Comparison of ENCODE assay signal across 8 mouse cellular contexts in genomic region chr1:60409168-60409828, GRCm38 (mm10). TPM values are rescaled to one million over a fixed set of nuclear protein-coding genes. Genes with fewer than 3 reads are reported as not detected.
DNase-seq lines count a peak whose midpoint lies in the region; ATAC-seq and TF ChIP-seq lines count a peak whose summit lies in the region.

Gene Abi2, plus strand, starts transcription at chr1:60409619.

- no peaks in the 10 kb centered on the region for H3K27me3 ChIP-seq in embryonic facial prominence, embryonic 12.5 days
- H3K27me3 ChIP-seq in heart, adult 2 months (ENCODE audit: control insufficient read depth, insufficient read depth, low read length), result no peaks in the 10 kb centered on the region
- no peaks in the 10 kb centered on the region for H3K27me3 ChIP-seq in kidney, adult 2 months (replicated peaks; ENCODE audit: control insufficient read depth, insufficient read depth, low read length)
- H3K27me3 ChIP-seq in limb, embryonic 11.5 days (ENCODE audit: control insufficient read depth, insufficient read depth, low read length), result no peaks in the 10 kb centered on the region
- H3K27me3 ChIP-seq in midbrain, embryonic 13.5 days, result no peaks in the 10 kb centered on the region

- peak; percentile 78 for DNase-seq in 3T3-L1 (ENCODE audit: low read depth, low spot score)
- DNase-seq in adrenal gland, postnatal 36 days, result peak; percentile 94 to 96
- peak; percentile 94 to 95 for DNase-seq in heart, adult 2 months
- DNase-seq in kidney, adult 2 months, result peak; percentile 95
- DNase-seq in limb, embryonic 11.5 days (ENCODE audit: low spot score), result peak; percentile 96
- peak; percentile 57 for DNase-seq in spleen, adult 12 weeks (ENCODE audit: low spot score)

- H3K4me1 ChIP-seq in embryonic facial prominence, embryonic 12.5 days, result peaks cover 10% of the 10 kb centered on the region
- H3K4me1 ChIP-seq in heart, adult 2 months (ENCODE audit: control insufficient read depth, insufficient read depth, low read length), result peaks cover 3% of the 10 kb centered on the region; the same call in 1 of the 2 replicates
- no peaks in the 10 kb centered on the region for H3K4me1 ChIP-seq in kidney, adult 2 months (ENCODE audit: control insufficient read depth, insufficient read depth, low read length)
- H3K4me1 ChIP-seq in limb, embryonic 11.5 days (ENCODE audit: control insufficient read depth, insufficient read depth, low read length), result 0 out of 2 replicates have a peak, but pooled peaks cover 3% of the 10 kb centered on the region
- H3K4me1 ChIP-seq in midbrain, embryonic 13.5 days (replicated peaks), result peaks cover 31% of the 10 kb centered on the region

- TF ChIP-seq POLR2A in heart, adult 2 months (IDR thresholded peaks at IDR 0.05; ENCODE audit: insufficient read depth, low read depth, low read length), result peak; percentile 44
- TF ChIP-seq POLR2A in kidney, adult 2 months (IDR thresholded peaks at IDR 0.05; ENCODE audit: low read depth, low read length), result no peak

- peak within 1 kb of the TSS; percentile 96 for H3K27ac ChIP-seq in embryonic facial prominence, embryonic 12.5 days
- peak within 1 kb of the TSS; percentile 80 for H3K27ac ChIP-seq in heart, adult 2 months
- H3K27ac ChIP-seq in kidney, adult 2 months (ENCODE audit: insufficient read depth, low read depth, low read length), result peak within 1 kb of the TSS; percentile 62
- peak within 1 kb of the TSS; percentile 89 for H3K27ac ChIP-seq in limb, embryonic 11.5 days (replicated peaks; ENCODE audit: low read depth, low read length)
- peak within 1 kb of the TSS; percentile 99 for H3K27ac ChIP-seq in midbrain, embryonic 13.5 days

- H3K4me2 ChIP-seq in embryonic facial prominence, embryonic 12.5 days (replicated peaks), result peak within 1 kb of the TSS; percentile 60
- H3K4me2 ChIP-seq in limb, embryonic 11.5 days (ENCODE audit: low read depth, severe bottlenecking), result peak within 1 kb of the TSS; percentile 58
- peak within 1 kb of the TSS; percentile 62 for H3K4me2 ChIP-seq in midbrain, embryonic 13.5 days (replicated peaks)

- peak; percentile 91 for ATAC-seq in embryonic facial prominence, embryonic 12.5 days (ENCODE audit: insufficient number of reproducible peaks, insufficient read depth, low FRiP score, low TSS enrichment)
- peak; percentile 90 for ATAC-seq in limb, embryonic 11.5 days (ENCODE audit: insufficient number of reproducible peaks, low FRiP score, low TSS enrichment, low read depth)
- peak; percentile 95 for ATAC-seq in midbrain, embryonic 13.5 days

- under 1% methylated on average over 36 of the region's 69 CpGs for WGBS in embryonic facial prominence, embryonic 12.5 days
- WGBS in heart, adult 2 months, result under 1% methylated on average over 62 of the region's 69 CpGs
- WGBS in kidney, adult 2 months, result under 1% methylated on average over 65 of the region's 69 CpGs
- WGBS in limb, embryonic 11.5 days, result under 1% methylated on average over 51 of the region's 69 CpGs
- under 1% methylated on average over 60 of the region's 69 CpGs for WGBS in midbrain, embryonic 13.5 days

- peak within 1 kb of the TSS; percentile 94 for H3K4me3 ChIP-seq in embryonic facial prominence, embryonic 12.5 days
- H3K4me3 ChIP-seq in heart, adult 2 months, result peak within 1 kb of the TSS; percentile 83
- H3K4me3 ChIP-seq in kidney, adult 2 months (ENCODE audit: insufficient read depth, low read depth, low read length), result peak within 1 kb of the TSS; percentile 86
- peak within 1 kb of the TSS; percentile 85 for H3K4me3 ChIP-seq in limb, embryonic 11.5 days (ENCODE audit: low read depth, low read length)
- H3K4me3 ChIP-seq in midbrain, embryonic 13.5 days (replicated peaks), result peak within 1 kb of the TSS; percentile 91

- peaks cover 3% of the 10 kb centered on the region for H3K79me2 ChIP-seq in heart, adult 2 months (replicated peaks; ENCODE audit: control insufficient read depth, insufficient read depth, low read length)

- H3K9me3 ChIP-seq in embryonic facial prominence, embryonic 12.5 days, result no peaks in the 10 kb centered on the region
- no peaks in the 10 kb centered on the region for H3K9me3 ChIP-seq in limb, embryonic 11.5 days (ENCODE audit: control insufficient read depth, low read length)
- H3K9me3 ChIP-seq in midbrain, embryonic 13.5 days, result no peaks in the 10 kb centered on the region

- 0 out of 2 replicates have a peak, but pooled peaks have one; percentile 7 for TF ChIP-seq EP300 in heart, adult 2 months (IDR thresholded peaks at IDR 0.05; ENCODE audit: insufficient read depth, low read depth, low read length)

- H3K36me3 ChIP-seq in embryonic facial prominence, embryonic 12.5 days, result no peaks in the 10 kb centered on the region
- no peaks in the 10 kb centered on the region for H3K36me3 ChIP-seq in heart, adult 2 months (ENCODE audit: control insufficient read depth, insufficient read depth, low read length)
- H3K36me3 ChIP-seq in kidney, adult 2 months (ENCODE audit: control insufficient read depth, insufficient read depth, low read length), result no peaks in the 10 kb centered on the region
- H3K36me3 ChIP-seq in limb, embryonic 11.5 days (ENCODE audit: control insufficient read depth, insufficient read depth, low read length), result no peaks in the 10 kb centered on the region
- no peaks in the 10 kb centered on the region for H3K36me3 ChIP-seq in midbrain, embryonic 13.5 days

- TF ChIP-seq CTCF in heart, adult 2 months (IDR thresholded peaks at IDR 0.05), result no peak
- no peak for TF ChIP-seq CTCF in kidney, adult 2 months (conservative IDR thresholded peaks at IDR 0.05; ENCODE audit: insufficient read depth, insufficient read length, low read depth, low read length)

- intact Hi-C loops in heart, adult 2 months (cut with DNase I), result loop anchor here (2.0 to 5.0 kb wide), 4 partner anchors 66 to 553 kb away; partner anchors contain the start of genes Cyp20a1 and Raph1

- H3K9ac ChIP-seq in embryonic facial prominence, embryonic 12.5 days, result peak within 1 kb of the TSS; percentile 92
- H3K9ac ChIP-seq in heart, adult 2 months (ENCODE audit: low read depth, low read length), result peak within 1 kb of the TSS; percentile 90
- H3K9ac ChIP-seq in limb, embryonic 11.5 days (ENCODE audit: low read length), result peak within 1 kb of the TSS; percentile 92
- H3K9ac ChIP-seq in midbrain, embryonic 13.5 days (replicated peaks), result peak within 1 kb of the TSS; percentile 96

RNA-seq across cellular contexts. Expression of gene Abi2, which starts in this region (rescaled TPM):
- total RNA-seq in adrenal gland, postnatal 36 days (2021), result 10 to 100 TPM; 37.6 to 38.3 TPM
- polyA plus RNA-seq in embryonic facial prominence, embryonic 12.5 days (2016; fragmentation: Nextera tagmentation; extraction: Ambion mirVana), result 32.0 and 32.2 TPM in 2 replicates
- 10 to 100 TPM; 16.7 to 18.2 TPM for total RNA-seq in heart, adult 2 months (2021)
- 7.0 and 9.9 TPM in 2 replicates for polyA plus RNA-seq in heart, adult 2 months (2012; rRNA removed)
- polyA plus RNA-seq in kidney, adult 2 months (2012; rRNA removed), result 6.9 TPM in 2 replicates
- polyA plus RNA-seq in limb, embryonic 11.5 days (2014; fragmentation: Nextera tagmentation; extraction: Ambion mirVana), result 34.5 and 43.4 TPM in 2 replicates
- polyA plus RNA-seq in midbrain, embryonic 13.5 days (2015; fragmentation: Nextera tagmentation; extraction: Ambion mirVana), result 72.3 and 78.4 TPM in 2 replicates

Comparison
In these comparisons a context has a peak if more than half of its experiments do, and no peak if none do; other contexts are left out.
1. Peak in every context shown above with its lines: DNase-seq, ATAC-seq, H3K4me3 ChIP-seq and H3K27ac ChIP-seq.